In the genomic region with DNA sequence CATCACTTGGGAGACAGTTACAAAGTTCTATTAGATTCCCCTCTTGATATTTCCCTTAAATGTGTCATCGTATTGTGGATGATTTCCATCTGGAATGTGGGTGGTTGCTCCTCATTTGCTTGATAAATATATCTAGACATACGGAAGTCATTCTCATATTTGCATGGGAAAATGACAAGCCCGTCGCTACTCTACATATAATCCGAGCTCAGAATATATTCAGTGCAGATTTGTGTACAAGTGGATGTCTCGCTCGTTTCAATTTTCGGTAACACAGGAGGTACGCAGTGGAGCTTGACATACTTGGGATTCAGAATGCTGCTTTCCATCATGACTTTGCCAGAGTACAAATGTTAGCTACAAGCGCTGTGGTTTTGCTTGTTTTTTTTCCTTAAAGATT, we compare ENCODE assay signal across 20 mouse cellular contexts. TPM values are rescaled to one million over a fixed set of nuclear protein-coding genes. Genes with fewer than 3 reads are reported as not detected.
"Had no signal": no experiment of that assay in that cellular context is flagged by ENCODE, and none has a peak within 500 bp of the region (broad histone marks: within the 10 kb centered on the region; RNA-seq: fewer than 3 reads in every experiment).

No protein-coding gene starts in this region.

- ATAC-seq: intestine, embryonic 16.5 days; lung, postnatal 0 days; midbrain, embryonic 13.5 days had no signal

- DNase-seq: kidney, adult 8-10 months; kidney, postnatal 10 days; kidney, postnatal 4 days; lung, adult 2 months; lung, postnatal 36 days; right cerebral cortex, postnatal 25 days; thymus, adult 18-20 months; thymus, postnatal 14 days had no signal

RNA-seq across cellular contexts. Expression of gene Iqcf5, which starts 5.0 kb away (rescaled TPM):
- total RNA-seq: megakaryocyte progenitor cell, adult 5-6 weeks; midbrain, postnatal 0 days had no signal
- polyA plus RNA-seq: intestine, embryonic 16.5 days; limb, embryonic 10.5 days; limb, embryonic 14.5 days; liver, embryonic 11.5 days; liver, embryonic 15.5 days; lung, adult 2 months; lung, postnatal 0 days; midbrain, embryonic 13.5 days; midbrain, postnatal 0 days; neural tube, embryonic 14.5 days; stomach, postnatal 0 days; urinary bladder, adult 2 months had no signal

RNA-seq across cellular contexts. Expression of gene Iqcf1, which starts 9.6 kb away (rescaled TPM):
- total RNA-seq: megakaryocyte progenitor cell, adult 5-6 weeks; midbrain, postnatal 0 days had no signal
- polyA plus RNA-seq: intestine, embryonic 16.5 days; limb, embryonic 10.5 days; limb, embryonic 14.5 days; liver, embryonic 11.5 days; liver, embryonic 15.5 days; lung, postnatal 0 days; midbrain, embryonic 13.5 days; midbrain, postnatal 0 days; neural tube, embryonic 14.5 days; stomach, postnatal 0 days; urinary bladder, adult 2 months had no signal

RNA-seq across cellular contexts. Expression of gene Gpr62, which starts 43.6 kb away (rescaled TPM):
- total RNA-seq: megakaryocyte progenitor cell, adult 5-6 weeks had no signal
- polyA plus RNA-seq: liver, embryonic 15.5 days had no signal
